Mouse (Mus musculus) kidney, postnatal 36 days (tissue): ENCODE results near the gene Slc12a8.
A peak's percentile ranks its signal among the peaks of the same experiment; 100 is the strongest.

Source experiments
- DNase-seq, 2 experiments: peaks; one replicate each; pipeline ENCODE4 v3.0.0; 2021 to 2022; ENCODE audit warnings: mixed read lengths in 2 of 2

Slc12a8 gene

GRCm38 (mm10) chr16:33544346-33544745 is 27.2 kb downstream of the Slc12a8 start:
- no peak for DNase-seq

- no peak for DNase-seq
These were observed 28.4 kb downstream of the Slc12a8 start for GRCm38 (mm10) chr16:33545530-33545929.

GRCm38 (mm10) chr16:33553689-33554342 is 36.7 kb downstream of the Slc12a8 start:
- no peak for DNase-seq

- DNase-seq, result no peak
These were observed 41.0 kb downstream of the Slc12a8 start for GRCm38 (mm10) chr16:33558121-33558520.

- DNase-seq, result peak; percentile 87 to 92
These were observed 43.2 kb downstream of the Slc12a8 start for GRCm38 (mm10) chr16:33560281-33560680.

GRCm38 (mm10) chr16:33561308-33562009 is 44.3 kb downstream of the Slc12a8 start:
- DNase-seq, result peak in 1 of 2 experiments; percentile 28

- peak; percentile 68 to 83 for DNase-seq
These were observed 45.9 kb downstream of the Slc12a8 start for GRCm38 (mm10) chr16:33562874-33563537.

- DNase-seq, result peak; percentile 44 to 48
These were observed 46.4 kb downstream of the Slc12a8 start for GRCm38 (mm10) chr16:33563538-33564013.

- DNase-seq, result no peak
These were observed 49.3 kb downstream of the Slc12a8 start for GRCm38 (mm10) chr16:33566467-33566866.

GRCm38 (mm10) chr16:33567736-33568135 is 50.6 kb downstream of the Slc12a8 start:
- peak; percentile 53 to 70 for DNase-seq

GRCm38 (mm10) chr16:33568269-33569016 is 51.3 kb downstream of the Slc12a8 start:
- DNase-seq, result no peak

- DNase-seq, result no peak
These were observed 55.5 kb downstream of the Slc12a8 start for GRCm38 (mm10) chr16:33572646-33573045.

- no peak for DNase-seq
These were observed 56.6 kb downstream of the Slc12a8 start for GRCm38 (mm10) chr16:33573703-33574102.

- no peak for DNase-seq
These were observed 58.6 kb downstream of the Slc12a8 start for GRCm38 (mm10) chr16:33575728-33576127.

GRCm38 (mm10) chr16:33576271-33577189 is 59.4 kb downstream of the Slc12a8 start:
- DNase-seq, result no peak

GRCm38 (mm10) chr16:33578462-33578861 is 61.3 kb downstream of the Slc12a8 start:
- no peak for DNase-seq

- peak in 1 of 2 experiments; percentile 25 for DNase-seq
These were observed 63.2 kb downstream of the Slc12a8 start for GRCm38 (mm10) chr16:33580331-33580730.

- peak; percentile 64 to 71 for DNase-seq
These were observed 63.7 kb downstream of the Slc12a8 start for GRCm38 (mm10) chr16:33580736-33581241.

GRCm38 (mm10) chr16:33581661-33582099 is 64.6 kb downstream of the Slc12a8 start:
- DNase-seq, result peak; percentile 68 to 80

- DNase-seq, result peak in 1 of 2 experiments; percentile 70
These were observed 65.4 kb downstream of the Slc12a8 start for GRCm38 (mm10) chr16:33582495-33582894.

- no peak for DNase-seq
These were observed 66.2 kb downstream of the Slc12a8 start for GRCm38 (mm10) chr16:33583333-33583732.
